Comparison of ENCODE assay signal across 17 mouse cellular contexts in genomic region chr3:136866095-136866494, GRCm38 (mm10).
"Had no signal": no experiment of that assay in that cellular context is flagged by ENCODE, and none has a peak within 500 bp of the region (broad histone marks: within the 10 kb centered on the region; RNA-seq: fewer than 3 reads in every experiment).

No protein-coding gene starts in this region.

- DNase-seq: kidney, adult 8-10 months; kidney, postnatal 14 days; kidney, postnatal 4 days; layer of hippocampus, postnatal 36 days; liver, embryonic 13.5 days; lung, adult 2 months; lung, postnatal 36 days; retina, postnatal 1 day; thymus, postnatal 36 days had no signal

- ATAC-seq: midbrain, embryonic 13.5 days; midbrain, embryonic 16.5 days had no signal

- H3K27me3 ChIP-seq: kidney, embryonic 15.5 days; liver, embryonic 13.5 days; megakaryocyte, embryonic 14.5 days; midbrain, embryonic 13.5 days; neural tube, embryonic 13.5 days had no signal

- H3K4me2 ChIP-seq: kidney, embryonic 15.5 days; liver, embryonic 13.5 days; midbrain, embryonic 13.5 days; neural tube, embryonic 13.5 days had no signal

- H3K9ac ChIP-seq: kidney, embryonic 15.5 days; liver, embryonic 13.5 days; midbrain, embryonic 13.5 days; neural tube, embryonic 13.5 days had no signal

- H3K27ac ChIP-seq: kidney, embryonic 15.5 days; left cerebral cortex, adult 2 months; liver, embryonic 13.5 days; midbrain, embryonic 10.5 days; midbrain, embryonic 13.5 days; neural tube, embryonic 13.5 days had no signal

- H3K36me3 ChIP-seq: liver, embryonic 13.5 days; midbrain, embryonic 10.5 days; midbrain, embryonic 13.5 days; neural tube, embryonic 13.5 days had no signal

- H3K9me3 ChIP-seq: kidney, embryonic 15.5 days; liver, embryonic 13.5 days; megakaryocyte, embryonic 14.5 days; midbrain, embryonic 10.5 days; midbrain, embryonic 13.5 days; neural tube, embryonic 13.5 days had no signal

- H3K4me3 ChIP-seq: kidney, embryonic 15.5 days; left cerebral cortex, adult 2 months; liver, embryonic 13.5 days; megakaryocyte, embryonic 14.5 days; midbrain, embryonic 10.5 days; midbrain, embryonic 13.5 days; myocyte; neural tube, embryonic 13.5 days had no signal

- H3K4me1 ChIP-seq: liver, embryonic 13.5 days had no signal
